Mouse (Mus musculus): ENCODE results near the gene Pigc.
A peak's percentile ranks its signal among the peaks of the same experiment; 100 is the strongest.

The Pigc gene

DNA sequence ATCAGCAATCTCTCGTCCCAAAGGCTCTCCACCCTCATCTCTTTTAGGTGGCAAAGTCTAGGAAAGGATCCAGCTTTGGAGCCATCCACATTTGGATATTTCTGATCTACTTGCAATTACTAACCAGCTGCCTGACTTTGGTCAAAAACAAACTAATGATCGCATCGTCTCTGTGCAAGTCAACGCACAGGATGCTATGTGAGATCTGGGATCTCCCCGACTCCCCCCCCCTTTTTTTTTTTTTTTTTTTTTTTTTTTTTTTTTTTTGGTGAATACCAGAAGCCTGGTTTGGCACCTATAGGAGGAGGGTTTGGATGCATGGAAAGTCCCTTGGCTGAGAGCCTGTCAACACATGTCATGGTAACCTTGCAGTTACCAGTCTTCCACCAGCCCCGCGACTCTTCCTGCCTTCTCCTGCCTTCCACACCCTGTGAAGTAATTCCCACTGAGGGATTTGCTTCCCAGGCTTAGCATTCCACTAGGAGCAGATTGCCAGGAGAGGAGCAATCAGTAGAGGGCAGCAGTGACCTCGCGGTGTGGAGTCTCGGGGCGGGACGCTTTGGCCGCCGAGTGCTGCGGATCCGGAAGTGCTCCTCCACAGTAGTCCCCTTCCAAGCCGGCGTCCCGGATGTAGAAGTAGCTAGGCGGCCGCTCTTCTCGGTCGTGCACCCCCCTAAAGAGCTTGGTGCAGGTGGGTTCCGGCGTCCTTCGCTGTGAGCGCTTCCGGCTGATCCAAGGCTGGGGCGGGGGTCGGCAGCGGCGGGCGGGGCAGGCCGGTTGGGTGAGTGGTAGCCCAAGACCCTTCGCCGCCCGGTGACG is at the start of gene Pigc:
Gene Pigc, plus strand, starts transcription at position 598 of the 819 bp plus-strand sequence.
- DNase-seq (ENCODE audit: low spot score), result peak; percentile 80

DNA sequence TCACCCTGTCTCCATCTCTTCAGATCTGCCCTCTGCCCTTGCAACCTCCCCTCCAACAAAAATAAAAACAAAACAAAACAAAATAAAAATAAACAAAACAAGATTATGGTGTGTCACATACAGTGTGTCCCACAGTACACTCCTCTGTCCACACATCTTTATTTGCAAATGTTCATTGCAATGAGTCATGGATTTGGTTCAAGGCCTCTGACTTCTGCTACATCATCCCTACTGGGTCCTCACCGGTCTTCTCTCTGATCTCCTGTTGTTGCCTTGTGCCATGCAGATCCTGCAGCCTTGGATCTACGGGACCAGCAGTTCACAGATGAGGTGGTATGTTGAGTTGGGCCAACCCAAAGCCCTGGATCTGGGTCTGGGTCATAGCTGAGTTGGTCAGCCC is 49.4 kb upstream of the Pigc start:
- DNase-seq (ENCODE audit: low spot score), result no peak

DNA sequence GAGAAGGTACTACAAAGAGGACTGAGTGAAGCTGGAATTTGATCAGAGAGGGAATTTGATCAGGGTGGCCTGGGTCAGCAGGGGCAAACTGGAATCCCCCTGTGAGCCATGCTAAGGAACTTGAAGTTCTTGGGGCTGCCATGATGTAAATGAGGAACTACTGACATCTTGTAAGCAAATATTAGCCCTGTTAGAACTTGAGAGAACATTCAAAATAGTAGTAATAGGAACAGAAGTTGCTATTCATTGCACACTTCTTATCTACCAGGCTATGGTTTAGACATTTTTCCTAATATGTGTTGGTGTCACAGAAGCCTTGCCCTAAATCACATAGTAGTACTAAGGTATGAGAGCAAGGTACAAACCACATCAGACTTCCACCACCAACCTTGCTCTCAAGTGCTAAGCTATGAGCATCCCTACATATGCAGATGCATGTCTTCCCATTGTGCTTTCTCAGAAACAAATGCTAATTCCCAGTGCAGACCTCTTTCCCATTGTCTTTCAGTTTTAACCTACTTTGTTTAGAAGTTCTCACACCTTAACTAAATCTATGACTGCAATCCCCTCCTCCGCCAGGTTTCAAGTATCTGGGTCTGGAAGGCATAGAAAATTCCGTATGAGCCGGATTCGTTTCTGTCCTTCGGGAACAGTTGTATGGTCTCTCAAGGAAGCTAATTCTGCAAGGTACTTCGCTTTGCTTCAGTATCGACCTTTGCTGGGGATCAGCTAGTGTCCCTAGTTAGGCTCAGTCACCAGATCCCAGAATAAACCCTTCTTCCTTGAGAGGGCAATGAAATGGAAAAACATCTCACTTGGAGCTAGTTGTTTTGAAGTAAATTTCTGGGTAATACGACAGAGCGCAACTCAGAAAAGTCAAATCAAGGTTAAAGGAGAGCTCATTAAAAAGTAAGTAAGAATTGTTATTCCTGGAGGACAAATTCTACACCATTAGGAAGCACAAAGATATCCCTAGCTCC is 48.2 kb upstream of the Pigc start:
- no peak for DNase-seq (ENCODE audit: low spot score)

DNA sequence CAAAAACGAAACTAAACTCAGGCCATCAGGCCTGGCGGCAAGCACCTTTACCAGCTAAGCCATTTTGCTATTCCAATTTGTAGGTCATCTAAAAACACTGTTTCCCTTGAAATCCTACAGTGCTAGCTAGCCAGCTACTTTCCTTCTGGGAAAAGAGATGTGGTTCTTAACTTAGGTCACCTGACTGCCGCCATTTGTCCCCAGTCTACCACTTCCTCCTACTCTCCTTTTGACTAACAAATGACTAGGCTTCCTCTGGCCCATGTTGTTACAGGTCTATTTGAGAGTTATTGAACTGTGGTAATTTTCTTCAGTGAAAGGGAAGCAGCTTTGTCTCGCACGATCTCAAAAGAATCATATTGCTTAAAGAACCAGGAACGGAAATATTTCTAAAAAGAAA is 47.1 kb upstream of the Pigc start:
- no peak for DNase-seq (ENCODE audit: low spot score)

DNA sequence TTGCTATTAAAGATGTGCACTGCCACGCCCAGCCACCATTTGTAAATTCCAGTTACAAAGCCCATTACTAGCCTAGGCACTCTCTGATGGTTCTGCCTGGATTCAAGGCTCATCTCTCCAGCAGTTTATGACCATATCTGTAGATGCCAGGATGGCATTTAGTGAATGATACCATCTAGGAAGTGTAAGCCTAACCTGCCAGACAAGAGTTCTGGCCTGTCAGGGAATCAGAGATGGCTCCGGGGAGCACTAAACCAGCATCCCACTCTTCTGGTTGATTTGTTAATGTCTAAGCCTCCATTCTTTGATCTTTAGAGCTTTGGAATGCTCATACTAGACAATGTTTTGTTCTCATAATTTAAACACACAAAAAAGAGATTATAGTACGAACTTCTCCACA is 44.7 kb upstream of the Pigc start:
- no peak for DNase-seq (ENCODE audit: low spot score)

DNA sequence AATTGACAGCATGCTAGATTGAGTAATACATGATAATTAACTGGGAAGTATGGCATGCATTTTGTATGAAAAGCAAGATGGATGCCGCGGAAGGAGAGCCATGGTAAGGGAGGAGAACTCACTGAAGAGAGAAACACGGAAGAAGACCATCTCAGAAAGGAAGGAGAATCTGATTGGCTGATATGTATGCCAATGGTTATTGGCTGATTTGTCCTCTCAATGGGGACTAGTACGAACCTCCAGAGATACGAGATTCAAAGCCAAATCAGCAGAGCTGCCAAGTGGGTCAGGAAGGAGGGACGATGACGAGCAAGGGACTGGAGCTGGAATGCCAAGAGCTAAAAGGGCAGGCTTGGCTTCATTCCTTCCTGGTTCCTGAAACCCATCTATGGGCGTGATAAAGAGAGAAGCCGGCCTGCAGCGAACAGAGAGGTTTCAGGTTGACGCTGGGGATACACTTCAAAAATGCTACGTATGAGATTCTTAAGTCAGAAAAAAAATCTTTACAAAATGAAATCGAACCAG is 43.6 kb upstream of the Pigc start:
- no peak for DNase-seq (ENCODE audit: low spot score)

DNA sequence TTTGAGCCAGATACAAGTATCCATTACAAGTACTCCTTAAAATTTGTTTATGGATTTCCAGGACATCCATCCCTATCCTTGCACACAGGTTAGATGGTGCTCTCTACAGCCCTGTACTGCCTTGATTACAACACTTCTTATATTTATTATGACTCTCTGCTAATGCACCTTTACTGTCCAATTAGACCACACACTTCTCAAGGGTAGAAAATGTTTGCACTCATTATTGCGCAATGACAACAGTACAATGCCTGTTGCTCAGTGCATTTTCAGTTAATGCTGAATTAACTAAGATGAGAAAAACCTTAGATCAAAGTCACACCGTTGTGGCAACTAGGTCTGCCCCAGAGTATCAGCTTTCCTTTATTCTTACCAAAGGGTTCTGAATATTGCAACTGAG is 41.0 kb upstream of the Pigc start:
- no peak for DNase-seq (ENCODE audit: low spot score)

DNA sequence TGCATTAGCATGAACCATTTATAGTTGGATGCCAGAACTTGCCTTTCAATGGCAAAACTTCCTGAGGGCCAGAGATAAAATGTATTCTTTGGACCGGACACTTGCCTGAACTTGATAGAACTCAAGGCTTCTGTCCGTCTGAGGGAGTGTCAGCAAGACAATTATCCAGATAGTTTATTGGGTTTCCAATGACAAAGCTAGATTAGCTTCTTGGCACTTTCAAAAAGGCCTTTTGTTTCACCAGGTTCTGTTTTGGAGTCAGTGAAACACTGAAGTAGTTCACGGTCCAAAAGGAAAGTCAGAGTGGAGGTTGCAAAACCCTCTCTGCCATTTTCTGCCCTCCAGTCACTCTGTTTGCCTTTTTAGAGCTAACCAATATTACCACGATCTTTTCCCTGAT is 37.7 kb upstream of the Pigc start:
- no peak for DNase-seq (ENCODE audit: low spot score)

DNA sequence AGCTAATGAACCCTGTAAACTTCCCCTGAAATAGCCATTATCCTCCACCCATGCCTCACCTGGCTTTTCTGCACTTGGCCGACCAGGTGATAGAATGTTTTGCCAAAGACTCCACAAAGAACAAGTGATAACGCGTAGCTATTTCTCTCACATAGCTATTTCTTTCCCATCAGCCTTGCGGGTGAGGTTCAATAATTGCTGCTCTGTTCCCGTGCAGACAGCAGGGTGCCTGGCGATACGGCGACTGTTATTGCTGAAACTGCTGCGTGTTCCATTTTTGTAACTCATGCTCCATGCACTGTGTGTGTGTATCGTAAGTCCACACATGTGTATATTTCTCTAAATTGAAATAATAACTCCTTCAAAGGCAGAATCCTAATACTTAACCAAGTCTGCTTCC is 37.2 kb upstream of the Pigc start:
- no peak for DNase-seq (ENCODE audit: low spot score)

DNA sequence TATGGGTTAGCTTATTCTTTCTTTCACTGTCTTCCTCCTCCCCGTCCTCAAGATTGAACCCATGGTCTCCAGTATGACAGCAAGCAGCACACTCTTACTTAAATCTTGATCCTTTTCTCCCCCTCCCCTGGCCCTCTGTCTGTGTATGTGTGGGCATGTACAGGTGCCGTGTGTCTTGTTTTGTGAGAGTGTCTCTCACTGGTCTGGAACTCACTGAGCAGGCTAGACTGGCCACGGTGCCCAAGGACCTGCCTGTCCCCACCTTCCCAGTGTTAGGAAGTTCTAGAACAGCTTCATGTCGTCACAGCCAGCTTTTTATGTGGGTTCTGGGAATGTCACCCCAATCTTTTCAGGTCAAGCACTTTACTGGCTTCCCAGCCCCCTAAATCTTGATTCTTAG is 36.7 kb upstream of the Pigc start:
- DNase-seq (ENCODE audit: low spot score), result no peak

DNA sequence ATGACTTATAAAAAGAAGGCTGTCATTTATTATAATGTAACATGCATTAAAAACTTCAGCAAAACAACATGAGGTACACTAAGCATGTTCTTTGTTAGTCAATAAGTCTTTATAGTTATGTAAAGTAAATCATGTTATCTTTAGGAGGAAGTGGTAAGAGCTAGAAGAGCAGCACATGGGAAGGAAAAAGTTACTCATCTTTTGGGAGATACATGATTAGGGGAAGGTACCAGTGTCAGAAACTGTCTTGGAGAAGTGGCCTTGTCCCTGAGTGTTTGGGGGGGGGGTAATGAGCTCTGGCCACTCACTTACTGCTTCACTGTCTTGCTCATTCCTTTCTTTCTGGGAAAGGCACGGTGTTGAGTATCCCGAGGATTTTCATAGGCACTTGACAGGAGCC is 26.9 kb upstream of the Pigc start:
- no peak for DNase-seq (ENCODE audit: low spot score)

DNA sequence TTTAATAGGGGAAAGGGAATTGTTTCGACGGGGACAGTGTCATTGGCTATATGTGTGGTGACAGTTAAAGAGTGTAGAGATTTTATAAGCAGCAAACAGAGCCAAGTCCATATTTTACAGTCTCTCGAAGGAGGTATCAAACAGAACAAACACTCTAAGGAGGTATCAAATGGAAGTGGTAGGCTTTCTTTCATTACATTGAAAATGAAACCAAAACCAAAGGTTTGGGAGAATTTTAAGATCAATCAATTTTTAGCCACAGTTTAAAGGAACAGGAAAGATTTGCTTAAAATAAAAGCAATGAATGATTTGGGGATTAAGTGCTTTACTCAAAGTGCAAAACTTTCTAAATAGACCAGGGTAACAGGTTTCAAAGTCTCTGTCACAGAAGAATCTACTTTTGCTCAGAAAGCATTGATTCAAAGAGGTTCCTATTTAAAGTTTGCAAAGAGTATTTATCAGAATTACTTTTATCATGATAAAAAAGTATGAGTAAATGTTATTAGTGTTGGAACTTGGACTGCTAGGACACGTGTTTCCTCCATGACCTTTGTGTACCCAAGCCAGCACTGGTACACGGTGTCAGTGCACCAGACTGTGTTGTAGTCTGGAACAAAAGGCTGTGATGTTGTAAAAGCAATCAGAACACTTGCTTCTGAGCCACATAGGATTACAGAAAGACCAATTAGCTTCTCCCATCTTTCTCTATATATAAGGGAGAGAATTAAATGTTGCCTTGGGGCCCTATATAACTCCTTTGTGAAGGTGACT is 17.8 kb upstream of the Pigc start:
- no peak for DNase-seq (ENCODE audit: low spot score)

DNA sequence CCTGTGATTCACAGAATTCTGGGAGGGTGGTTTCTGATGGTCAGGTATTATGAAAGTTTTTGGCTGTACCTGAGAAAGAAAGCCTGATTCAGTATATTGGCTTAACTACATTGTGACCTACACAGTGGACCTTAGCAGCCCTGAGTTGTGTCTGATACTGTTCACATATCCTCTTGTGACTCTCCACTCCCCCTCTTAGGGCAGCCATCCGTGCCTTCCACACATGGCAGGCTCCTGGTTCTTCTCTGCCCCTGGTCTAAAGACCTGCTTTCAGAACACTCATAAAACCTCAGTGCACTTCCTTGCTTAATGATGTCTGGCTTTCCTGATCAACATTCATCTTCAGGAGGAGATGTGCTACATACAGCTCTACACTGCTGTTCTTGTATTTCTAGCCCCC is 16.4 kb upstream of the Pigc start:
- no peak for DNase-seq (ENCODE audit: low spot score)

DNA sequence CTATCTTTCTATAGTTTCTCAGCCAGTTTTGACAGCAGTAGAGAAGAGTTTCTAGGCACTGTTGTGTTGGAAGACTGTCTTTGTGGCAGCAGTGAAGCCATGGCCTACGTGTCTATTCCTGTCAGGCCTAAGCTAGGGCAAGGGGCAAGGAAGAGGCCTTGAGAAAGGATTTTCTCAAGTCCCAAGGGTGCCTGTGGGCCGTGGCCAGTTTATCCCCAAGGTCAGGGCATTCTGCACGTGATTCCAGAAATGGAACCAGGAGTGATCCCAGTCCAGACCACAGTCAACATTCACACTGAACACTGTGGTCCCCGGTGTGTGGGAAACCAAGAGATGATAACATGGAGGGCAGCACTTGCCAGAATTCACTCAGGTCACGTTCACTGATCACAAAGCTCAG is 13.1 kb upstream of the Pigc start:
- no peak for DNase-seq (ENCODE audit: low spot score)

DNA sequence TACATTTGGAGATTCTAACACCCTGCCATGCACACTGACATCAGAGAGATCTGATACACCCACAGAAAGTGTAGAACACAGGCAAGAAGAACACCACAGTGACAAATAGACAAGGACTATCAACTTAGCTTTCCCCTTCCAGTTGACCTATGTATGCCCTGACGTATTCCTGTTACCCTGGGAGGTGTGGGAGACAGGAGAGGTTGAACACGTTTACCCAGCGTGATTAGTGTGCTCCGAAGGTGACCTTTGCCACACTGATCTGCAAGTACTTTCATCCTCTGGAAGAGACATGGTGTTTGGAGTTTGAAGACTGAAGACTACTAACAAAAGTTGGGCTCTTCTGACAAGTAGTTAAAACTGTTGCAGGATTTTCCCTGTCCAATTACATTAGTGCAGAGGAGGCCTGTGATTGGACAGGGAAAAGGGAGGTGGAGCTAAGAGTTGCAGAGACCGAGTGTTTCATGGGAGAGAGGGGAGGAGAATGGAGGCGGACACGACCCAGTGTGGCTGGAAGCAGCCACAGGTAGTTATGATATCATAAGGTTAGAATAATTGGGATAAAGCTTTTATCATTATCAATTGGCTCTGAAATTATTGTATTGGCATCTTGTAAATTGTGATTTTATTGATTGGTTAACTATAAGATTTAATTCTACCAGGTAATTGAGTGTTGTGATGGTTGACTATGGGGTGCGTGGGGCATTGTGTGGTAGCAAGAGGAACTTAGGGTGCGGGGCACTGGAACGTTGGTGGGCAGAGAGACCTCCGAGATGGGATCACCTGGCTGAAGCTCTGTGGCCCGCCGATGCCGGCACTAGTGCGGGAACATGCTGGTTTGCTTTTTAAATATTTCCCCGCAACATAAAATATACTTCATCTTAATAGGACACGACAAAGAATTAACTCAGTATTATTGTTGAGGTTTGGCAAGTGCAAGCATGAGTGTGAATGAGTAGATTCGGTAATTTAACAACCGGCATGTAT is 10.7 kb upstream of the Pigc start:
- no peak for DNase-seq (ENCODE audit: low spot score)

DNA sequence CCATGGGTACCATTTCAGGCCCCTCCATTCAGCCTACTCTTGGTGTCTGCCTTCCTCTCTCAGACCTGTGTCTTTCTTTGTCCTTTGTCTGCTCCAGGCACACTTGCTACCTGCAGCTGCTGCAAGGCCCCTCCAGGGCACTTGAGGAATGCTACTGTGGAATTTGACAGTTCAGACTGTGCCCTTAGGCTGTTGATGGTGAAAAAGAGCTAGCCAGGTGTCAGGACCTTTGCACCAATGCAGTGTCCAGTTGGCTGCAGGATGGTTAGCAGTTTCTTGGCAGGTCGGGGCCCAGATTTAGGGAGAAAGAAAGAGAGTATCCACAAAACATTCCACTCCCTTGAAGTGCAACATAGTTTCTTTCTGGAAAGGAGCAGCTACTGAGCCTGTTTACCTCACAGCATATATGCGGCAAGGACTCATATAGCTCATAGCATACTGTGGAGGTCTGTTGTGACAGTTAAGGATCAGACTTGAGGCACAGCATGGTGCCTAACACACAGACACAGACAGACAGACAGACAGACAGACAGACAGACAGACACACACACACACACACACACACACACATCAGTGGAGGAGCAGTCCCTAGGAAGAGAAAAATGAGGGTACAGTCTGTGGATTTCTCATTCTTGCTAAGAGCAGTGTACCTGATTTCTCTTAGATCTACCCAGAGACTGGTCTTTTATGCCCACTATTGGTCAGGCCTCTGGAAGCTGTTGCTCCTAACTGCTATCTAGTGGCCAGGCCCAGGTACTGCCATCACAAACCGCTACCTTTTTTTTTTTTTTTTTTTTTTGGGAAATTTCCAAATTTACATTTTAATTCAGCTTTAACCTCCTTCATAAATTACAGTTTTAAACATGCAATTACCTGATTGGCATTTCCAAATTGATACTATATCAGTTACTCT is 6.3 kb upstream of the Pigc start:
- DNase-seq (ENCODE audit: low spot score), result peak; percentile 29

DNA sequence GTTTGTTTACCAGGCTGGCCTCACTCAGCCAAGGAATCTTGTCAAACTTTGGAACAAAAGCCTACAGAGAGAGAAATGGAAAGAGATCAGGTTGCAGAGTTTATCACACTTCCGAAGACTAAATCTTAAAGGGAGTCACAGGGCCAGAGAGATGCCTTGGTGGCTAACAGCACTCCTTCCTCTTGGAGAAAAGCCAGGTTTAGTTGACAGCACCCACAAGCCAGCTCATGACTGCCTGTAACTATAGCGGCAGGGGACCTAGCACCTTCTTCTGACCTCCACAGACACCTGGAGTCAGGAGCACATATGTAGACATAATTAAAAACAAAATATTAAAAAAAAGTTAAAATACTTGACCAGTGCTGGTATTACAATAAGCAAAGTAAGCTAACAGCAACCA is 1.1 kb upstream of the Pigc start:
- no peak for DNase-seq (ENCODE audit: low spot score)

DNA sequence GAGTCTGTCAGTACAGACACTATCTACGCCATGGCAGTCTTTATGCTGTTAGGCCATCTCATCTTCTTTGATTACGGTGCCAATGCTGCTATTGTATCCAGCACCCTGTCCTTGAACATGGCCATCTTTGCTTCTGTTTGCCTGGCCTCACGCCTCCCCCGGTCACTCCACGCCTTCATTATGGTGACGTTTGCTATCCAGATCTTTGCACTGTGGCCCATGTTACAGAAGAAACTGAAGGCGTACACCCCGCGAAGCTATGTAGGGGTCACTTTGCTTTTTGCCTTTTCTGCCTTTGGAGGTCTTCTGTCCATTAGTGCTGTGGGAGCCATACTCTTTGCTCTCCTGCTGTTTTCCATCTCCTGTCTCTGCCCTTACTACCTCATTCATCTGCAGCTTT is 1.9 kb downstream of the Pigc start:
- DNase-seq (ENCODE audit: low spot score), result no peak

DNA sequence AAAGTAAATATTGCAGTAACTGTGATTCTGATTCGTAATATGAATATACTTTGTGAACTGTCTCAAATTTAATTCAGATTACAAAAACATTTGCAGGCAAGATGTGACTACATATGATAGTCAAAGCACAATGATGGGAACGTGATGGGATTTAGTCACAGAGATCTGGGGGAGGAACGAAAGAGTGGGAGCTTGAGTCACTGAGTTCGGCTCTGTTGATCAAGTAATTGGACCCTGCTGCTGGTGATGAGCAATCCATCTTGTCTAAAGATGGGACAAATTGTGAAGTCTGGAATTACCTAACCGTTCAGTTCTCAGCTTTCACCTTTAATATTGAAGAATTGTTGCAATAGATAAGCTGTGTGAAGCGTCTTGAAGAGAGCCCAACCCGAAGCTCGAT is 3.2 kb downstream of the Pigc start:
- DNase-seq (ENCODE audit: low spot score), result no peak

All from c-Kit-positive CD71-positive TER-119-positive erythroid progenitor cells, embryonic 14.5 days (primary cell).